Mouse (Mus musculus) liver, postnatal 0 days (tissue): ENCODE data around the gene Cyp39a1. TPM values are rescaled to one million over a fixed set of nuclear protein-coding genes. Genes with fewer than 3 reads are reported as not detected.

ENCODE experiments used
- ATAC-seq: fragments of 200-750 bp; cut with Nextera tagmentation; 2 replicates; pipeline ENCODE4 v1.8.0; 2017; ENCODE audit warnings: mild to moderate bottlenecking, moderate library complexity
- DNase-seq: peaks from one replicate; pipeline ENCODE4 v3.0.0-alpha.2; 2016
- H3K27ac ChIP-seq: fragments of 300-500 bp; sonication (generic); 2 replicates; pipeline ENCODE4 v1.5.1; 2014; ENCODE audit warnings: antibody characterized with exemption, moderate library complexity, mild to moderate bottlenecking, low read depth
- H3K27me3 ChIP-seq: fragments of 300-500 bp; sonication (generic); 2 replicates; pipeline ENCODE4 v1.6.1; 2014; ENCODE audit warnings: low read length, control low read depth, mixed read lengths; ENCODE audit not compliant: insufficient read depth
- H3K36me3 ChIP-seq: fragments of 300-500 bp; sonication (generic); replicated peaks from 2 replicates; pipeline ENCODE4 v1.6.1; 2014; ENCODE audit warnings: mild to moderate bottlenecking, control low read depth, low read length, moderate library complexity, mixed read lengths; ENCODE audit not compliant: insufficient read depth
- H3K4me1 ChIP-seq: fragments of 300-500 bp; sonication (generic); 2 replicates; pipeline ENCODE4 v1.6.1; 2014; ENCODE audit warnings: antibody characterized with exemption, mild to moderate bottlenecking, control low read depth; ENCODE audit not compliant: insufficient read depth
- H3K4me2 ChIP-seq: fragments of 300-500 bp; sonication (generic); 2 replicates; pipeline ENCODE4 v1.6.1; 2014; ENCODE audit warnings: low read depth, mild to moderate bottlenecking, low read length, moderate library complexity, mixed read lengths
- H3K4me3 ChIP-seq: fragments of 300-500 bp; sonication (generic); 2 replicates; pipeline ENCODE4 v1.5.1; 2014; ENCODE audit warnings: low read depth, low read length
- H3K9ac ChIP-seq: fragments of 300-500 bp; sonication (generic); replicated peaks from 2 replicates; pipeline ENCODE4 v1.6.1; 2014; ENCODE audit warnings: mild to moderate bottlenecking, moderate library complexity
- H3K9me3 ChIP-seq: fragments of 300-500 bp; sonication (generic); 2 replicates; pipeline ENCODE4 v1.6.1; 2016; ENCODE audit warnings: mild to moderate bottlenecking, control low read depth, low read length, mixed read lengths
- CTCF ChIP-seq: sonication (generic); IDR thresholded peaks from 2 replicates; pipeline ENCODE4 v1.5.1; 2016; ENCODE audit warnings: antibody characterized with exemption, low read depth
- EP300 ChIP-seq: IDR thresholded peaks from 2 replicates; pipeline ENCODE4 v1.6.1; 2016; ENCODE audit warnings: antibody characterized with exemption, low read depth, mild to moderate bottlenecking
- WGBS: fragments of 180-500 bp; shearing (Covaris S2); extraction: QIAGEN DNeasy Blood & Tissue Kit; methylation state at CpG from one replicate; pipeline ENCODE4 v1.1.7; 2014; ENCODE audit not compliant: insufficient replicate concordance; 5-methylcytosine and 5-hydroxymethylcytosine counted together
- polyA plus RNA-seq: library from polyadenylated mRNA; unstranded; fragments of >200 nt; fragmentation: Nextera tagmentation; extraction: Ambion mirVana; gene quantifications from 2 replicates; pipeline ENCODE4 v1.2.1, GENCODE M21; 2015

The Cyp39a1 gene
- polyA plus RNA-seq, 1 experiment from 2014 or later = 70.6 TPM

DNA sequence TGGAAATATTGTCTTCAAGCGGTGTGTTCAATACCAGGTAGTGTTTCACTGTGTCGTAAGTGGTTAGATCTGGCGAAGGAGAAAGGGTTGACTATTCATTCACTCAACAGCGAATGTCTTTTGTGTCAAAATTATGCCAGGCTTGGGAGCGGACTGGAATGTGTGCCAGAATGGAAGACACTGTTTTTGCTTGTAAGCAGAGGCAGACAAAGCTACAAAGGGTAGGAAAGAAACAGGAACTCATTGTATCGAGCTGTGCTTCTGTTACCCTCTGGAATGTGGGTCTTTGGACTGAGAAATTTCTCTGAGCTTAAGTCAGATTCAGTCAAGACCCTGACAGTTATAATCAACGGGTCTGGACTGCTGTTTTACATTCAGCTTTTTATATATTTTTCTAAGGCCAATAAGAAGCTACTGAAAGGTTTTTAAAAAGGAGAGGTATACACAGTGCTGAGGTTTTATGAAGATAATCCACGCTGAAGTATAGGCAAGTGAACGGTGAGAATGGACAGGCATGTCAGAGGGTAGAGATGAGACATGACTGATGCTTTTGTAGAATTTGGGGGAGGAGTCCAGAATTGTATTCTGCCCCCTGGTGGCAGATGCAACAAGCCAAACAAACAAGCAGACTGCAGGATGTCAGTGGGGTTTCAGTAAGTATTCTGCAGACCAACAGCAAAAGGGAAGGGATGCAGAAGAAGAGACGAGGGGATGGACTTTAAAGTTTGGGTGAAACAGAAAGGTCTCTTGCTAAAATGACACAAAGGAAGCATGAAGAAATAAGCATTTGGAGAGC lies 17.4 kb upstream of the Cyp39a1 start:
- DNase-seq (peak; percentile 24), ATAC-seq (no peak)
- Histone ChIP-seq H3K4me1 (0 out of 2 replicates have a peak, but pooled peaks cover 2% of the 10 kb centered on the region), H3K27me3 (no peaks in the 10 kb centered on the region), H3K9me3 (no peaks in the 10 kb centered on the region), H3K4me3 (no peak overlapping the region), H3K36me3 (no peaks in the 10 kb centered on the region), H3K9ac (no peak overlapping the region), H3K27ac (no peak overlapping the region), H3K4me2 (no peak overlapping the region)
- no peak for TF ChIP-seq EP300
- peak; percentile 64 for TF ChIP-seq CTCF
- WGBS = 79% methylated on average over 10 of the region's 10 CpGs

DNA sequence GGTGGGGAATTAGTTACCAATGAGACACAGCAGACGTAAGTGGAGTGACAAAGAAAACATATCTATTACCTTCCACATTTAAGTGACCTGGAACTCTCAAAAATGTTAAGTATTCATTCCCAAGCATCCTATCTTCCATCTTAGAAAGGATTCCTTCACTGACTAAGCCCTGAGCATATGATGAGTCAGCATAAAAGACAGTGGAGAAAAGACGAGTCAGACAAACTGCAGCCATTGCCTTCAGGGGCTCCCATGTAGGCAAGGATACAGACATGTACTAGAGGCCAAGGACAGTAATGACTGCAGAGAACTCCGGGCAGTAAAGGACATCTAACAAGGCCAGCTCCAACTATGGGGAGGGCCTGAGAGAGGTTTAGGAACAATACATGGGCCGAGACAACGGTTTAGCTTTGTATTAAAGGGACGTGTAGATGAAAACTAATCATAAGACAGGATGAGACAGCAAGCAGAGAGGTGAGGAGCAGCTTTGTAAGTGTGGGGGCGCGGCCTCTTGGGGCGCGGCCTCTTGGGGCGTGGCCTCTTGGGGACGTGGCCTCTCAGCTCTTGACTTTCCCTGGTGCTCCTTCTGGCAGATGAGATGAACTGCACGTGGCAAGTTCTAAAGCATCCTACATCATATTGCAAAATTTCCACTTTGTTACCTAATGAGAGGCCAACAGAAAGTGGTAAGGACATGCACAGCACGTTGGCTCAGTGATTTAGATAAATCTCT lies 15.7 kb upstream of the Cyp39a1 start:
- ATAC-seq (no peak), DNase-seq (peak; percentile 23)
- Histone ChIP-seq H3K27me3 (no peaks in the 10 kb centered on the region), H3K4me2 (no peak overlapping the region), H3K27ac (no peak overlapping the region), H3K36me3 (no peaks in the 10 kb centered on the region), H3K4me1 (no peaks in the 10 kb centered on the region), H3K9ac (no peak overlapping the region), H3K4me3 (no peak overlapping the region), H3K9me3 (no peaks in the 10 kb centered on the region)
- WGBS = 69% methylated on average over 14 of the region's 14 CpGs
- TF ChIP-seq CTCF = no peak
- TF ChIP-seq EP300 = no peak

DNA sequence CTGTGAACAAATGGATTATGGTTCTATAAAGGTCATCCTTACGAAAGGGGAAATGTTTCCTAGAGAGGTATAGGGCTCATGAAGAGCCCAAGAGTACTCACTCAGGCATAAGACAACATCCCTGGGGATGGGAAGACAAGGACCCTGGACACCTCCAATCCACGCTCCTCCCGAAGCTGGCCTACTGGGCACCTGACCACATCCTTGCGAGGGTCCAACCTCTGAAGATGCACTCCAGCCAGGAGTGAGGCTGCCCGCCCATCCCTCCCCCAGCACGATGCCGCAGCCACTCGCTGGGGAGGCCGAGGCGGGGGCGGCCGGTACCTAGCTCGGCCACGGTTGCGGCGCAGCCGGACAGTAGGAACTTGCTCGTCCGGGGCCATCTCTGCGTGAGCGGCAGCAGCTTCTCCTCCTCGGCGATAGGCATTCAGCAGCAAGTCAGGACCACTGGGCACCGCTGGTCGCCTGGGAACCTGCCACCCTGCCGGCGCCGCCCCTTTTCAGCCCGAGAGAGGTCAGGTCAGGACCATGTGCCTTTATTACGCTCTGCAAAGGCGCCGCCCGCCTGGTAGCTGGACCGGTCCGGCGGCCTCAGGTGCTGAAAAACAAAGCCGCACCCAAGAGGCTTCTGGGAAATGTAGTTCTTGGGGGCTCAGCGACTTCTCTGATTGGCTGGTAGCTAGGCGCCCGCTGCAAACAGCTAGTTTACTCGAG lies 492 bp upstream of the Cyp39a1 start, which contains the start of gene Slc25a27:
Gene Slc25a27, minus strand, starts transcription at position 639 of the 714 bp plus-strand sequence.
- H3K27me3 ChIP-seq = no peaks in the 10 kb centered on the region
- peak within 1 kb of the TSS; percentile 95 for H3K4me2 ChIP-seq
- peak; percentile 93 for ATAC-seq
- H3K4me1 ChIP-seq = peaks cover 10% of the 10 kb centered on the region
- no peaks in the 10 kb centered on the region for H3K9me3 ChIP-seq
- peak; percentile 86 for DNase-seq
- TF ChIP-seq CTCF (no peak; the same call in 1 of the 2 replicates), EP300 (no peak)
- WGBS = 1% methylated on average over 39 of the region's 41 CpGs
- peak within 1 kb of the TSS; percentile 91 for H3K27ac ChIP-seq
- no peaks in the 10 kb centered on the region for H3K36me3 ChIP-seq
- H3K9ac ChIP-seq = peak within 1 kb of the TSS; percentile 66
- peak within 1 kb of the TSS; percentile 68 for H3K4me3 ChIP-seq

DNA sequence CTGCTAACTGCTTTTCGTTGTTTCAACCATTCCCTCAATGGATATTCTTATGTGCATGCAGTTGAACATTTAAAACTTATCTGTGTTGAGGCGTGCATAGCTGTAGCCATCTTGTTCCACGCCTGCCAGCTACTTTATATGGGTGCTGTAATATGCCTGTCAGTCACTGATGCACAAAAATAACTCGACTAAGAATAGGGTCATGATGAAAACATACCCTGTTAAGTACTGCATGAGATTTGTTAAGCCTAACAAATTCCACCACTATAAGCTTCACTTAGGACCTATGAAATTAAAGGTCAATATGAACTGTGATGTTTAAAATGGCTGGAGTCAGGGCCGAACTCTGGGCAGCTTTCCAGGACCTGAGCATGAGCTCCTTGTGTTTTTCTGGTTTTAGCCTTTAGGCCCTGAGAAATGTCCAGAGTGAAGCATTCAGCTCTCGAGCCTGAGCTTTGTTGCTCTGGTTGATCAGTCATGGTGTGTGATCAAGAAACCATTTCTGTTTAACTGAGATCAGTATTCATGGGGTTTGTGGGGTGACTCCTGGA lies 2.0 kb downstream of the Cyp39a1 start:
- Histone ChIP-seq H3K9me3 (no peaks in the 10 kb centered on the region), H3K4me1 (peaks cover 15% of the 10 kb centered on the region), H3K4me3 (peak overlapping the region; percentile 68), H3K4me2 (peak overlapping the region; percentile 95), H3K27ac (peak overlapping the region; percentile 91), H3K9ac (peak overlapping the region; percentile 50), H3K36me3 (no peaks in the 10 kb centered on the region), H3K27me3 (no peaks in the 10 kb centered on the region)
- ATAC-seq = no peak
- 63% methylated on average over 6 of the region's 6 CpGs for WGBS
- TF ChIP-seq CTCF = no peak
- no peak for TF ChIP-seq EP300
- peak; percentile 53 for DNase-seq

DNA sequence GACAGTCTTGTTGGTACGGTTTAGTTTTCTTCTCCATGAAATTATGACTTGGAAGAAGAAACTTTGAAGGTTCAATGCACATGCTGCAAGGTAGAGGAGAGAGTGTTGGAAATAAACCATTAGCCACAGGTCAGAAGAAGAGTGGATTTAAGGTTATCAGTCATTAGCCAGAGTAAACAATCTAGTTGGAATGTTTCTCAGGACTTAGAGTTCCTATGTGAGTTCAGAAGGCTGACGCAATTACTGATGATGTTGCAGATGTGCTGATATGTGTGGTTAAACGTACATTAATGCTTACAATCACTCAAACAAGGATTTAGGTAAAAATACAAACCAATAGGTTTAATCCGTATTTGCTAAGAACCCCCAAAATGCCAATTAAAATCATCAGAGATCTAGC lies 4.7 kb downstream of the Cyp39a1 start:
- Histone ChIP-seq H3K4me1 (peaks cover 20% of the 10 kb centered on the region), H3K27ac (peak overlapping the region; percentile 91), H3K4me3 (no peak overlapping the region), H3K9ac (peak overlapping the region; percentile 45), H3K36me3 (no peaks in the 10 kb centered on the region), H3K4me2 (peak overlapping the region; percentile 95), H3K9me3 (no peaks in the 10 kb centered on the region), H3K27me3 (no peaks in the 10 kb centered on the region)
- TF ChIP-seq EP300 = peak; percentile 84
- TF ChIP-seq CTCF = no peak
- ATAC-seq (peak; percentile 54), DNase-seq (no peak)
- 47% methylated on average over 4 of the region's 4 CpGs for WGBS
